Mouse (Mus musculus): Measurements from ENCODE around the gene Cnpy1.

Gene Cnpy1

DNA sequence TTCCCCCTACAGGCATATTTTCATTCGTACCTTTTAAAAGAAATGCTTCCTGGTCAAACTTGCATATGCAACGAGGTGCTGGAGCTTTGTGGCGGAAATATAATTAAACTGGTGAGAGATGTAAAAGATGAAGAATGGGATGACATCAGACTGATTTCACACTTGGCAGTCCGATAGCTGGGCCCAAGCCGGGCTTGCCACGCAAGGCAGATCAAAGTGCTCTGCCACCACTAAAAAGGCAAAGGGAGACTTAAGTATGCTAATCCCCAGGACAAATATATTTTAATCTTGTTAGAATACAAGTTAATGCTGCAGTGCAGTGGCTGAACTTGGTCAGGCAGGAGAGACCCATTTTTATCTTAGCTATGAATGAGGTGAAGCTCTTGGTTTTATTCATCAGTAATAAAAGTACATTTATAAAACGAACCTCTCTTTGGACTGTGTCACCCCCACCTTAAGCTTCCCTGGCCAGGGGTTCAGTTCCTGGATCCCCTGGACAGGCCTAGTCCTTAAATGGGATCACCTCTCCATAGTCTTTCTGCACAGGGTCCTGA lies 66.3 kb downstream of the Cnpy1 start:
- no peak for DNase-seq

DNA sequence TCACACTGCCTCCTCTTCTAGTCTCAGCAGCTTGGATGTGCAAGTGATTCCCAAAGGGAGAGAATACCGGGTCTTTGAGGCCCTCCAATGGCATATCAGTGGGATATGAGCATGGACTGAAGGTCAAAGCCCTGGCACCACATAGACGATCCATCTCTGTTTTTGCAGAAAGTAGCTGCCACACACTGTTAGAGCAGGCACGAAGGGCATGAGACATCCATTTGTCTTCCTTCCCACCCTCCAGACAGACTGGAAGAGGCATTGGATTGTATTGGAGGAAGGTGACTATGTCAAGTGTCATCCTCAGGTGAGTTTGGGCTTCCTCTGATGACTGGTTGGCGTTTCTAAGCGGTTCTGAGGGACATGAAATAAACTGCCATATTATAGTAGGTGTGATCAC lies 67.3 kb downstream of the Cnpy1 start:
- DNase-seq, result no peak

DNA sequence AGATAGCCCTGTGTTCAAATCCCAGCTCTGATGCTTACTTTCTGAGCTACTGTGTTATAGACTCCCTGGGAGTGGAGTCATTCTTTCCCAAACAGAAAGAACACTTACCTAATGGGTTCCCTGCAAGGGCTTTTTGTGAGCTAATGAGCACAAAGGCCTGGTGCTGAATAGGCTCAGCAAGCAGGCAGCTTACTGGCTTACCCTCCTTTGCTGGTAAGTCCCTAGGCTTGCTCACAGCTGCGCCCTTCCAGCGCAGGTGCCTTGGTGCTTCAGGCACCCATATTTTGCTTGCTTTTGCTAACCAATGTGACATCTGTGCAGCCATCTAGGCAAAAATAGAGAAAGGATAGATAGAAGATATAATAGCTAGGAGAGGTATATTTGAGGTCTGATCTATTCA lies 69.0 kb downstream of the Cnpy1 start:
- DNase-seq, result no peak

GRCm38 (mm10) chr5:28176023-28176422 lies 69.6 kb downstream of the Cnpy1 start:
- DNase-seq, result no peak

DNA sequence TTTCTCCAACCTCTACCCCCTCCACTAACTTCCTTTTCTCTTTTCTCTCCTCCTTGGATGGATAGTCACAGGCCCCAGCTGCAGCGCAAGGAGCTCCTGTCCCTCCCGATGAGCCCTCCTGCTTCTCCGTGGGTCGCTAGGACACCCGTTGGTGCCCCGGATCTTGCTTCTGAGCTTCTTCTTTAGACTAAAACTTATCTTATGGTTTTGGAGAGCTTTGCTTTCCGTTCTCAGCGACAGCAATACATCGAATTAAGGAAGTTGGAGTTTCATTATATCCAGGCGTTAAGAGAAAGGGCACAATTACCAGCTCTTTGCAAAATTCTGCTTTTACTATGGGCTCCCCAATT lies 70.1 kb downstream of the Cnpy1 start:
- DNase-seq, result no peak

DNA sequence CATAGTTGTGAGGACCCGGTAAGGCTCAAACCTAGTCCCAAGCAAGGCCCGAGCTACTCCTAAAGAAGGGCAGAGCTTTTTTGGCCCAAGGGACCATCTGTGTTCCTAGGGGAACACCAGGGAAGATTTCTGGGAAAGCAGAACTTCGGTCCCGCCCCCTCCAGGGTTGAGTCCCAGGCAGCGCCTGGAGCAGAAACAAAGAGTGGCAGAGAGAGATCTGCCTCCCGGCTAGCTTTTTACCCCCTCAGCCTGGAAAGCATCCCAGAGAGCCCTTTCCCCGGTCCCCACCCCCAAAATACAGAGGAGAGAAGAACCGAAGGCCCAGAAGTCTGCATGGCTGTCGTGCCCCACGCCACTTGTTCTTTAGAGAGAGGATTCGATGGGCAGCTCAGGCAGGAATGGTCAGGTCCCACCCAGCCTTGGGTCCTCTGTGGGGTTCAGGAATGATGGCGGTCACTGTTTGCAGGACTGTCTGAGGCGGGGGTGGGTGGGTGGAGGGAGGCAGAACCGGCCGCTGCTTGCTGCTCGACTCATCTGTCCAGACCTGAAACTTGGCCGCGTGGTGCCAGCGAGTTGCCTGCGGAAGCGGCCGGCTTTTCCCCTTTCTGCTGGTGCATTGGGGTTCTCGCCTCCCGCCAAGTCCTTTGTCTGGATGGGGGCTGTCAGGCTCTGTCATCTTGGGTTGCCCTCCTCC lies 70.6 kb downstream of the Cnpy1 start:
- no peak for DNase-seq

- DNase-seq, result no peak
These were observed 71.5 kb downstream of the Cnpy1 start for GRCm38 (mm10) chr5:28174086-28174485.

DNA sequence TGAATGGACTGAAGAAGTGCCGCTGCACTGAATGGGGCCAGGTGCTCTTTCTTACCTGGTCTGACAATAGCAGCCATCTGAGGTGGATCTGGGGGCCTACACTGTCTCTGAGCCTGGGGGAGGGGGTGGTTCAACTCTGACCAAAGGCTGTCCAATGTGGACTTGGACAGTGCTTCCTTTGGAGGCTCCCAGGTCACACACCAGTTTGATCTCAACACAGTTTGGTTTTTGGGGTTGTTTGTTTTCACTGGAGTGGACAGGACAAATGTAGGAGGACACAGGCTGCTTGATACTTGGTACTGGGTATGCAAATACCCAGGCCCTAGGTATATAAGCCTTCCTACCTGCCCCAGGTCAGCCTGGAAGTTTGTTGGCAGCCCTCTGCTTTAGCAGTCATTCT lies 71.9 kb downstream of the Cnpy1 start:
- no peak for DNase-seq

GRCm38 (mm10) chr5:28172921-28173670 lies 72.5 kb downstream of the Cnpy1 start:
- no peak for DNase-seq

- DNase-seq, result no peak
These were observed 73.2 kb downstream of the Cnpy1 start for GRCm38 (mm10) chr5:28172261-28172920.

GRCm38 (mm10) chr5:28171667-28172066 lies 73.9 kb downstream of the Cnpy1 start:
- no peak for DNase-seq

DNA sequence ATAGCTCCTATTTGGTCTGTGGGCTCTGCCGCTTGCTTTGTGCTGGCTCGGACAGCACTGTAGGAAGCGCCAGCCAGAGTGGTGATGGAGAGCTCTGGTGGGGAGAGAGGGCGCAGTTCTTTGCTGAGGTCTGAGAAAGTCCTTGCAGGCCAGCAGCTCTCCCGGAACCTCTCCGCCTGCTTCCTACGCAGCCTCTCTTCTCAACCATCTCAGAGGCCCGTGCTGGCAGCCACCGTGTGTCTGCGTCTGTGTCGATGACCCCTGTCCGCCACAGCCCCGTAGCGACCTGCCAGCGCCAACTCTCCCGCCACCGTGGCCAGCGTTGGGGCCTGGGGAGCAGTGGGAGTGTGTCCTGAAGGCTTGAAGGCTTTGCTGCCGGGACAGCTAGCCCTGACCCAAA lies 74.7 kb downstream of the Cnpy1 start:
- DNase-seq, result no peak

DNA sequence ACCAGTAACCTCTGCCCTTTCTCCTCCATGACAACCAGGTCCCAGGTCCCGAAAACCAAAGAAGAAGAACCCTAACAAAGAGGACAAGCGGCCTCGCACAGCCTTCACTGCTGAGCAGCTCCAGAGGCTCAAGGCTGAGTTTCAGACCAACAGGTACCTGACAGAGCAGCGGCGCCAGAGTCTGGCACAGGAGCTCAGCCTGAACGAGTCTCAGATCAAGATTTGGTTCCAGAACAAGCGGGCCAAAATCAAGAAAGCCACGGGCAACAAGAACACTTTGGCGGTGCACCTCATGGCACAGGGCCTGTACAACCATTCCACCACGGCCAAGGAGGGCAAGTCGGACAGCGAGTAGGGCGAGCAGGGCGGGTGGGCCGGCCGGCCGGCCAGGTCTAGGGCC lies 75.5 kb downstream of the Cnpy1 start:
- DNase-seq, result no peak

DNA sequence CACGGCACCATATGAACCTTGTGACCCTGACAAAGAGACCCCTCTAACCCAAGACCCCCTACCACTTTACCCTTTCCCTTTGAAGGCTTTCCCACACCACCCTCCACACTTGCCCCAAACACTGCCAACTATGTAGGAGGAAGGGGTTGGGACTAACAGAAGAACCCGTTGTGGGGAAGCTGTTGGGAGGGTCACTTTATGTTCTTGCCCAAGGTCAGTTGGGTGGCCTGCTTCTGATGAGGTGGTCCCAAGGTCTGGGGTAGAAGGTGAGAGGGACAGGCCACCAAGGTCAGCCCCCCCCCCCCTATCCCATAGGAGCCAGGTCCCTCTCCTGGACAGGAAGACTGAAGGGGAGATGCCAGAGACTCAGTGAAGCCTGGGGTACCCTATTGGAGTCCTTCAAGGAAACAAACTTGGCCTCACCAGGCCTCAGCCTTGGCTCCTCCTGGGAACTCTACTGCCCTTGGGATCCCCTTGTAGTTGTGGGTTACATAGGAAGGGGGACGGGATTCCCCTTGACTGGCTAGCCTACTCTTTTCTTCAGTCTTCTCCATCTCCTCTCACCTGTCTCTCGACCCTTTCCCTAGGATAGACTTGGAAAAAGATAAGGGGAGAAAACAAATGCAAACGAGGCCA lies 76.3 kb downstream of the Cnpy1 start:
- DNase-seq, result no peak

DNA sequence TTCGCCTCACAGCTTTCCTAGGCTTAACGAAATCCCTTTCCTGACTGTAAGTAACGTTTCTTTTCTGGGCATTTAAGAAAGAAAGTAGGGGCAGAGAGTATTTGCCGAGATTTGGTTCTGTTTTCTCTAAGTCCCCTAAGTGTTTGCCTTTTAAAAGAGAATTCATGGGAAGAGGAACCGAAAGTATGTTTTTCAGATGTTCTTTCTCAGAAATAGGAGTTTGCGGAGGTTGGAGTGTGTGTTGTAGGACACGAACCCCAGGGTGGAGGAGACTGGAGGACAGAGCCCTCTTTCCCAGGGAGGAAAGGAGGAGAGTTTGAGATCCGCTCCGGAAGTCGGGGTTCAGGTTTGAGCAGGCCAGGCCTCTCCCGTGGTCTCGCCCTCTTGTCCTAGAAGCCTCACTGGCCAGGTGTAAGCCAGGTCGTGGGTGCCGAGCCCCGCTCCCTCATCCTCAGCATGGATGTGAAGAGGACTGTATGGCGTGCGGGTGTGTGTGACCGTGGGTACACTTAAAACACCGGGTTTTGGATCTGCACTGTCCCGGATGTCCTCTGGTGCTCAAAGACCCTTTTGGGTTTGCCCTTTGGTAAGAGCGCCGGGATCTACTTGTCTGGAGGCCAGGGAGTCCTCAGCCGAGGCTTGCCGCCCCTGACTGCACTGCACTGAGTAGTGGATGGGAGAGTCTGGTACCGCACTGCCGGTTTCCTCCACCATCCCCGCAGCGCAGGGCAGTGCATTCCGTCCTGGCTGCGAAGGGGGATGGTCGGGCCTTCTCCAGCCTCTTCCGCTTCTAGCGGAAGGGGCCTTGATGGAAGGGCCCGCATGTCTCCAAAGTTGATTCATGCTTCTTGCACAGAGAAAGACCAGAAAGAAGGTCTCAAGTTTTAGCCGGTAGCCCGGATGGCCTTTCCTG lies 77.1 kb downstream of the Cnpy1 start:
- DNase-seq, result no peak

DNA sequence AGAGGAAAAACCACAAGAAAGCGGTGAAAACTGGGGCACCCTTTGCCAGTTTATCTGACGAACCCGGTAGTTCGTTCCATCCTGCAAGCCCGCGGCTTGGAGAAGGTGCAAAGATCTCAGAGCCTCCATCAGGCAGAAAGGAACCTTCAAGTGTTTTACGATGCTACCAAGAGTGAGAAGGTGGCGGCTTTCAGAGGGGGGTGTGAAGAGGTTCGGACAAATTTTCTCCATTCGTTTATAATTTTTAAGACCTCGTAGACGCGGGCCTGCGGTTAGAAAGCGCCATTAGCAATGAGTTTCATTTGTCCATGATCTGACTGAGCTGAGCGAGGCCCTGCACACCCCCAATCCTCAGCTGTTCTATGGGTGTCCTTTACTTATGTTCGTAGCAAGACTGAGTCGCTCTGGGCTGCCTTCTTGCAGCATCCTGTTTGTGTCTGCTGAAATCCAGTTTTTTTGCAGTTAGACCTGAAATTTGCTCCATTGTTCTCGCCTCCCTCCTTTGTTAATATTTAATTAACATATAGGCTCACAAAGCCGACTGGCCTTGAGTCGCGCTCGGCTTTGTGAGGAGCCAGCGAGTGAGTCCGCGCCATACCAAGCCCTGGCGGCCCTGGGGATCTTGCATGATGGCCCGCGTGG lies 77.9 kb downstream of the Cnpy1 start:
- DNase-seq, result no peak

- no peak for DNase-seq
These were observed 79.1 kb downstream of the Cnpy1 start for GRCm38 (mm10) chr5:28166256-28167231.

DNA sequence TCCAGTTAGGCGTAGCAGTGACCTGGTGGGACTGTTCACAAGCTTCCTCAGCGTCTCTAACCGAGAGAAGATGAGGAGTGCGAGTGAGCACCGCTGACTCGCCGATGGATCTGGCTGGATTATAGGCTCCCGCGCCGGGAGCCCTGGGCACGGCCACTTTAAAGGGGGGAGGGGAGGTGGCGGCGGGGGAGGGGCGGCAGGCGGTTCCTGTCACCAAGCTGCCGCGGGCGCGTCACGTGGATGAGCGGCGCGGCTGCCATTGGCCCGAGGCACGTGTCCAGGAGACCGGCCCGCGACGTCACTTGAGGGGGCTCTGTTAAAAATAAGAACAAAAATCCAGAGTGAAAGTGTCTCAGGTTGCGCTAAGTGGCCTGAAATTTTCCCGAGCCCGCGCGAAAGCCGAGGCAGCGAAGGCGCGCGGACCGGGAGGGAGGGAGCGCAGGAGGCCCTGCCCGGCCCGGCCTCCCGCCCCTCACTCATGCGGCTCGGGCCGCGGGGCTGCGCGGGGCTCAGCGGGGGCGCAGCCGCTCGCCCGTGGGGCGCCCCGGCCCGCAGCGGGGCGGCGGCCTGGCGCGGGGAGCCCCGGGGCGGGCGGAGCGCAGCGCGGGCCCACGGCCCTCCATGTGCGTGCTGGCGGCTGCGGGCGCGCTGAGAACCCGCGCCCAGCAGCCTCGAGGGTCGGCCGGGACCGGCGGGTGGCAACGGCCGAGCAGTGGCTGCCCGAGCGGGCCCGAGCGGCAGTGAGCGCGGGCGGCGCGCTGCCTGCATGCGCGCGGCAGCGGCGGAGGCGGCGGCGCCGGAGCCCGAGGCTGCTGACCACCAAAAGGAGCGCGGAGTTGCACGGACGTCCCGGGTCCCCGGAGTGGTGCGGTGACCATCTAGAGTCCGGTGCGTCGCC lies 80.0 kb downstream of the Cnpy1 start, which contains the start of gene En2:
En2 (plus strand) TSS at position 337 of the 898 bp plus-strand sequence.
- DNase-seq, result peak; percentile 16

- DNase-seq, result no peak
These were observed 81.7 kb downstream of the Cnpy1 start for GRCm38 (mm10) chr5:28163926-28164325.
